Mouse (Mus musculus): ENCODE results near the gene Gabarap.

Gene Gabarap

DNA sequence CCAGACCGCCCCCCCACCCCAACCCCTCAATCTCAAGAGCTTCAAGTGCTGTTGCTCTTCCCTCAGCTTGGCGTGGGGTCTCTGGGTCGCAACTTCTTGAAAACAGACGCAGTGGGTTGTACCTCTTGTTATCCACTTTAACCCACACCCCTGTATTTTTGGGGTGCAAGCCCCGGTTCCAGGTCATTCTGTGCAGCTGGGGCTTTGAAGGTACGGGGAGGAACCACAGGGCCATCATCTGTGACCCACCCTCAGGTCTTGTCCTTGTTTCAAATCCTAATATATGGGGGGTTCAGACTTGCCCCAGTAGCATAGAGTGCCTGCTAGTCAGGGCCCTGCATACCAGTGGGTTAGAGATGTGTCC is 33.2 kb downstream of the Gabarap start:
- no peak for DNase-seq

DNA sequence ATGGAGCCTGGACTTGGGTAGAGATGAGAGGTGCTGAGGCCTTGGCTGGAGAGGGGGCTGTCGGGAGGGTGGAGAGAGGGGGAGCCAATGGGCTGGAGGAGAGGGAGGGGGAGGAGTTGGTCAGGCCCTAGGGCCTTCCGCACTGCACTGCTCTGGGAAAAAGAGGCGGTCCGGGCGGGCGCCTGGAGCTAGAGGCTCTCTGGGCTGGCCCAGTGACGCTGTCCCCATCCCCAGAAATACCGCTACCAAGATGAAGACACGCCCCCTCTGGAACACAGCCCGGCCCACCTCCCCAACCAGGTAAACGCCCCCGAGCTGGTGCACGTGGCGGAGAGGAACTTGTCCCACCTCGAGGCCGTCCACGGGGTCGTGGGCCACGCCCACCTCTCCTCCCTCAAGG is 35.7 kb downstream of the Gabarap start:
- DNase-seq = peak; percentile 84

DNA sequence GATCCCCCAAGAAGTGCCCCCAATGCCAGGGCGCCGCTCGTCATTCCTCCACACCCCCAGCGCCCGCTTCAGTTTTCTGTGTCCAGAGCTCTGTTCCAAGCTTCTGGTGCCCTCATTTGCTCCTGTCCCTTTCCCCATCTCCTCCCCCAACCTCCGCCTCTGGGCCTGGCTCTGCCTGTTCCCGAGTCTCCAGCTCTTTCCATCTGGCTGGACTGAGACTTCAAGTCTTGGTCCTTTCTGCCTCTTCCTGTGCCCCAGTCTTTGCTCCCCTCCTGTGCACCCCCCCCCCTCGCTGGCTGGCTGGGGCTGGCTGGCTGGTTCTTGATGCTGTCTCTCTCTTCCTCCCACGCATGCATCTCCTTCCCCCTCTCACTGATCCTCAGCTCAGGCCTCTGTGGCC is 36.5 kb downstream of the Gabarap start:
- no peak for DNase-seq

DNA sequence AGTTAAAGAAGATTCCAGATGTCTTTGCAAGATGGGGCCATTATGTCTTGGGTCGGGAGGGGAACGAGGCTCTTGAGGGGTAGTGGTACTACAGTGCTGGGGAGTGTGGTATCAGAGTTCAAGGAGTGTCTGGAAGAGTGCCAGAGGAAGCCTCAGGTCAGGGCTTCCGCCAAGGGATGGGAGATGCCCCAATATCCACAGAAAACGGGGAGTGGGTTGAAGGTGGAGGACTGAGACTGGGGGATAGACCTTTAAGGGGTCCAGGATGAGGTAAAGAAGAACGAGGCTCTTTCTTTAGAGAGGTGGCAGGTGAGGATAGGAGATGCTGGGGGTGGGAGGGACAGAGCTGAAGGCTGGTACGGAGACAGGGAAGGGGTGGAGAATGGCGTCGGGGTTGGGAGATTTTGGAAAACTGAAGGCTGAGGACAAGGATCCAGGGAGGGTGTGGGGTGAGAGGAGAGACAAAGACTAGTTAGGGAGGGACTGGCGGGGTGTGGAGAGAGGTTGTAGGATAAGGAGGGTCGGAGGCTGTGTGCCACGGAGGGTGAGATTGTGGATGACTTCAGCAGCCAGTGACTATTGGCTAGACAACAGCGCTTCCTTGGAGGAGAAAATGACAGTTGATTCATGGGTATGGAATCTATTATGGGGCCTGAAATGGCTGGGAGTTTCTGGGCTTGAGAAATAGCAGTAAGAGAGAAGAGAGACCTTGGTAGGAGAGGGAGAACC is 37.6 kb downstream of the Gabarap start:
- no peak for DNase-seq

DNA sequence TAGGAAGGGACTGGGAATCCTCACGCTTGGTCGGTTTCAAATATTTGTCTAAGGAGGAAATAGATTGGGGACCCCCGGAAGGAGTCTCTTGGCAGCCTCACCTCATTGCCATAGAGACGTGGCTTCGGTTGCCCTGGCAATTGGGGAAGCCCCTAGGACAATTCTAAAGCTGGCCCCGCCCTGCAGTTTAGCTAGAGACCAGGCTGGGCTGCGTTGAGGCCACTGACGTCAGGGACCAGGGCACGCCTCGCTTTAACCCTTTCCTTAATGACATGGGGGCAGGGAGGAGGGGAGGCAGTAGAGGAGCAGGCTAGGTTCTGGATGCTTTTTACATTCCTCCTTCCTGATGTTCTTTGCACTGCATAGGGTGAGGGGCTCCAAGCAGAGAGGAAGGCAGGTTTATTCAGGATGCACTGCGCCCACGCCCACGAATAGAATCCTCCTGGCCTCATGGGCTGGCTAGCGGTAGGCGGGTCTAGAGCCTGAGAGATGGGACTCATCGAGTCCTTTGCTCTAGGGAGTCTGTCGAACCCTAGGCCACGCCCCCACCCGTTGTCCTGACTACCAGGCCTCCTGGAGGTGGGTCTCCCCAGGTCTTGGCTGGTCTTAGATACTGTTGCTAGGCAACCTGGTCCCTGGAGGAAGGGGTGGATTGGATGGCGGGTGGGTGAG is 38.3 kb downstream of the Gabarap start:
- DNase-seq = peak; percentile 98

DNA sequence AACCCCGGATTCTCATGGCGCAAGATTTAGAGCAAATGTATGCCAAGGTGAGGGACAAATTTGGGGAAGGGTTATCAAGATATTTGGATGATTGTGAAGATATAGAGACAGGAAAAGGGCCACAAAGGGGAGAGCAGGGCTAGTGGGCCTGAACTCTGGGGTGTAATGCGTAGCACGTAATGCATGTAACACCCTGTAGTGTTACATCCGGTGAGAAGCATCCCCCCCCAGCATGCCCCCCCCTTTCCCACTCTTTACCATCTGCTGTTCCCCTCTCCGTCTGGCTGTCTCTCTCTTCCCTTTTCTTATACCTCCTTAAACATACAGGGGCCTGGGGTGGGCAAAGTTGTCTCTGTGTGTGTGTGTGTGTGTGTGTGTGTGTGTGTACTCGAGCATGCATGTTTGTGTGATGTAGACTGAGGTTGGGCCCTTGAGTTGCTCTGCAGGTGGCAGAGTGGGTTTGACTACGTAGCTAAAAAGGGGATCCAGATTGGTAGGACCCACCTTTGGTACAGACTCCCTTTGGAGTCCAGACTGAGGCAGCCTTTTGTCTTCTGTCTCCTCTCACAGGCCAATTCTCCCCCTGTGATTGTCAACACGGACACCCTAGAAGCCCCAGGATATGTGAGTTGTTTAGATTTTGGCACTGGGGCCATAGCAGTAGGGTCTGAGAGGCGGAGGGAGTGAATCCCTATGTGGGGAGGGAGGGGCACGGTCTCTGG is 39.0 kb downstream of the Gabarap start:
- no peak for DNase-seq

DNA sequence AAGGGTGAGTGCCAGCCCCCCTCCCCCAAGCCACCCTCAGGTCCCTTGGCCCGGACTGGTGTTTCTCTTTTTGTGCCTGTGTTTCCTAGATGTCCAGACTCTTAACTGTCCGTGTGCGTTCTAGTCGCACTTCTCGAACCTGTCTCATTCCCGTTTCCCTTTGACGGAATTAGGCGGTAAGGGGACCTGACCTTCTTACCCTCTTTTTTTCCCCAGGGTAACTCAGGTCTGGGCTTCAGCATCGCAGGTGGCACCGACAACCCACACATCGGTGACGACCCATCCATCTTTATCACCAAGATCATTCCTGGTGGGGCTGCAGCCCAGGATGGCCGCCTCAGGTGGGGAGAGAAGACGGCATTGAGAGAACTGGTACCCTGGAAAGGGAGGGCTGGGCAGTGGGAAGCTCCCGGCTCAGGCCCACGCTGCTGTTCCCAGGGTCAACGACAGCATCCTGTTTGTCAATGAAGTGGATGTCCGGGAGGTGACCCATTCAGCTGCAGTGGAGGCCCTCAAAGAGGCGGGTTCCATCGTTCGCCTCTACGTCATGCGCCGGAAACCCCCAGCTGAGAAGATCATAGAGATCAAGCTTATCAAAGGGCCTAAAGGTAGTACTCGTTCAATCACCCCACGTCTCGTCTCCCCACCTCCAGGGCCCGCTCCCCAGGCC is 39.8 kb downstream of the Gabarap start:
- no peak for DNase-seq

DNA sequence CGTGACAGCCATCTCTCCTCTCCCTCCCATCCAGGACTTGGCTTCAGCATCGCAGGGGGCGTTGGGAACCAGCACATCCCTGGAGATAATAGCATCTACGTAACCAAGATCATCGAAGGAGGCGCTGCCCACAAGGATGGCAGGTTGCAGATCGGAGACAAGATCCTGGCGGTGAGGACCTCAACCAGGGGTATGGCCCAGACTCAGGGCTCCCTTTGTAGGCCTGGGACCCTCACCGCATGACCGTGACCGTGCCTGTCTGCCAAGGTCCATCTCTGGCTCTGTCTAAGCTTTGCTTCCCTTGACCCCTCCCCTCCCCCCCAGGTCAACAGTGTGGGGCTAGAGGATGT is 40.4 kb downstream of the Gabarap start:
- no peak for DNase-seq

DNA sequence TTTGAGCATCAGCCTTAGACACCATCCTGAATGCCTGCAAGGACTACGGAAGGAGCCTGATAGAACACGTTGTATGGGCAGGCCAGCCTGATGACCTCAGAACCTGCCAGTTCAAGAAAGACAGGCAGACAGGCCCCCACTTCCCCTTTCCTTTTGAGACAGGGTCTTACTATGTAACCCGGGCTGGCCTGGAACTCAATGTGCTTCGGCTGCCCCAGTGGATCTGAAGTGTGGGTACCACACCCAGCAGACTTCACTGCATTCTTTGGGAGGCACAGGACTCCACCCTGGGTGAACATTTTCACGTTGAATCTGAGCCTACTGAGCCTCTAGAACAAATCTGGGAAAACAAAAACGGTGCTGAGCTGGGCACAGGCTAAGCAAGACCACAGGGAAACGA is 47.2 kb downstream of the Gabarap start:
- DNase-seq = no peak

DNA sequence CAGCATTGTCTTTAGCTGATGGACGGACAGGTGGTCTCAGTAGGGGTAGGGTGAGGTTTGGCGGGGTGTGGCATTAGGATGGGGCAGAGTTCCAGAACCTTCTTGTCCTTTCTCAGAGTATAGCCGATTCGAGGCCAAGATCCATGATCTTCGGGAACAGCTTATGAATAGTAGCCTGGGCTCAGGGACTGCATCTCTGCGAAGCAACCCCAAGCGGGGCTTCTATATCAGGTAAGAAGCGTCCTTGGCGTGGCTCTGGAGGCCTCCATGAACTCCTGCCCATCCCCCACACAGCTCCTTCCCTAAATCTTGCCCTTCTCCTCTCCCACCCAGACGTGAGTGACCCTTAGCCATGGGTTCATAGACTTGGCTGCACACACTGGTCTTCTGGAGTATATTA is 48.7 kb downstream of the Gabarap start:
- DNase-seq = no peak

DNA sequence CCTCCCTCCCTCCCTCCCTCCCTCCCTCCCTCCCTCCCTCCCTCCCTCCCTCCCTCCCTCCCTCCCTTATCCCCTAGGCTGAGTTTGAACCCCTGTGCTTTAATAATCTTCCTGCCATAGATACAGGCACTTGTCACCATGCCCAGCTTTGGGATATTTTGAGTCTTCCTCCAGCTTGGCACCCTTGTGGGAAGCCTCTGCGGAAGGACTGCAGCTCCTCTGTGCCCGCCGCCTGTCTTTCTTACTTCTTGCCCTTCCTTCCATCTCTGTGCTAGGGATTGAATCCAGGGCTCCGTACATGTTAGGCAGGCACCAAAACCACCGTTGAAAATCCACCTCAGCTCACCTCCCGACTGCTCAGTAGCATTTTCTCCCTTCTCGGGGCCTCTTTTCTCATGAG is 49.2 kb downstream of the Gabarap start:
- DNase-seq = no peak

DNA sequence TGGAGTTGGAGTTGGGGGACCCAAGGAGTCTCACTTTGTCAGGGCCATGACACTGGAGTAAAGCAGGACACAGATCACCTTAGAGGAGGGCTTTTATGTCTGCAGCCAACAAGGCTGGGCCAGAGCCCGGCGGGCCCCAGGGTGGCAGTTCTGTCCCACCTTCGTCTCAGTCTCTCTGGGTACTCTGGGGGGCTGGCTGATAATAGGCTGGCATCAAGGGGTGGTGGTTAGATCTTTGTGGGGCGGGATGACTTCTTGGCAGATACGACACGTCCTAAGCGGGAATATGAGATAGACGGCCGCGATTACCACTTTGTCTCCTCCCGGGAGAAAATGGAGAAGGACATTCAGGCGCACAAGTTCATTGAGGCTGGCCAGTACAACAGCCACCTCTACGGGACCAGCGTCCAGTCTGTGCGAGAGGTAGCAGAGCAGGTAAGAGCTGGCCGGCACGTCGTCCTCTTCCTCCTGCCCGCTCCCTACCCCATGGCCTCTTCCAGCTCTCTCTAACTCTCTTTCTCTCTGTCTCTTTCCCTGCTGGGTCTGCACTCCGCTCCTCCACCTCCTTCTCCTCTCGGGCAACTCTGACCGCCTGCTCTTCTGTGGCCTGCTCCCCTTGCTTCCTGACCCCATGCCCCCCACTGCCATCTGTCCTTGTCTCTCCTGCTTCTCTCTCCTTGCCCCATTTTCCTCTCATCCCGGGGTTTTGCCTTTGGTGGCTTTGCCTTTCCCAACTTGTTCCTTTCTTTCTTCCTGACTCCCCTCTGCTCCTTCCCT is 51.6 kb downstream of the Gabarap start:
- DNase-seq = no peak

DNA sequence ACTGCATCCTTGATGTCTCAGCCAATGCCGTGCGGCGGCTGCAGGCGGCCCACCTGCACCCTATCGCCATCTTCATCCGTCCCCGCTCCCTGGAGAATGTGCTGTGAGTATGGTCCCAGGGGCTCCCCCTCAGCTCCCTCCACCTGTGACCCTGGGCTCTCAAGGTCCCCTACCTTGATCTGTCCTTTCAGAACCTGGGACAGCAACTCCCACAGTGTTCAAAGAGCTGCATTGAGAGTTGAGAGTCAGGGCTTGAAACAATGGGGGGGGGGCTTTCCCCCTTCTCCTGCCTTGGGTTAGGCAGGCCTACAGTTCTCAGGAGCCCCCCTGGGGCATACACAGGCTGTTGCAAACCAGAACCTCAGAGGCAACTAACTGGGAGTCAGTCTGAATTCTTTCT is 52.7 kb downstream of the Gabarap start:
- no peak for DNase-seq
